Mouse (Mus musculus): ENCODE data around the gene Pak2. TPM values are rescaled to one million over a fixed set of nuclear protein-coding genes. Genes with fewer than 3 reads are reported as not detected.

The Pak2 gene
- polyA plus RNA-seq, 1 experiment: 81.0 TPM

GRCm38 (mm10) chr16:32063900-32064299 is 15.2 kb downstream of the Pak2 start:
- Histone ChIP-seq H3K27me3 (ENCODE audit: control insufficient read depth, insufficient read depth, low read length, poor library complexity, severe bottlenecking) (no peaks in the 10 kb centered on the region), H3K4me3 (ENCODE audit: low read depth, low read length) (no peak overlapping the region), H3K27ac (ENCODE audit: insufficient read depth, low read length) (no peak overlapping the region), H3K36me3 (ENCODE audit: control insufficient read depth, insufficient read depth, low read length, poor library complexity, severe bottlenecking) (no peaks in the 10 kb centered on the region), H3K9me3 (replicated peaks; ENCODE audit: control insufficient read depth, insufficient read depth, low read length, poor library complexity, severe bottlenecking) (no peaks in the 10 kb centered on the region), H3K4me1 (ENCODE audit: control insufficient read depth, insufficient read depth, low read length) (peaks cover 4% of the 10 kb centered on the region), H3K9ac (ENCODE audit: low read depth, poor library complexity, severe bottlenecking) (no peak overlapping the region)
- TF ChIP-seq EP300 (IDR thresholded peaks at IDR 0.05; ENCODE audit: insufficient read depth, low read depth, low read length): no peak
- TF ChIP-seq CTCF (IDR thresholded peaks at IDR 0.05; ENCODE audit: low read depth, low read length): no peak
- TF ChIP-seq POLR2A (IDR thresholded peaks at IDR 0.05; ENCODE audit: insufficient read depth, low read length): no peak

GRCm38 (mm10) chr16:32062226-32062625 is 16.9 kb downstream of the Pak2 start:
- Histone ChIP-seq H3K9ac (ENCODE audit: low read depth, poor library complexity, severe bottlenecking) (no peak overlapping the region), H3K4me1 (ENCODE audit: control insufficient read depth, insufficient read depth, low read length) (peaks cover 4% of the 10 kb centered on the region), H3K36me3 (ENCODE audit: control insufficient read depth, insufficient read depth, low read length, poor library complexity, severe bottlenecking) (no peaks in the 10 kb centered on the region), H3K9me3 (replicated peaks; ENCODE audit: control insufficient read depth, insufficient read depth, low read length, poor library complexity, severe bottlenecking) (no peaks in the 10 kb centered on the region), H3K27ac (ENCODE audit: insufficient read depth, low read length) (no peak overlapping the region), H3K27me3 (ENCODE audit: control insufficient read depth, insufficient read depth, low read length, poor library complexity, severe bottlenecking) (no peaks in the 10 kb centered on the region), H3K4me3 (ENCODE audit: low read depth, low read length) (no peak overlapping the region)
- TF ChIP-seq EP300 (IDR thresholded peaks at IDR 0.05; ENCODE audit: insufficient read depth, low read depth, low read length): no peak
- no peak for TF ChIP-seq CTCF (IDR thresholded peaks at IDR 0.05; ENCODE audit: low read depth, low read length)
- TF ChIP-seq POLR2A (IDR thresholded peaks at IDR 0.05; ENCODE audit: insufficient read depth, low read length): no peak

GRCm38 (mm10) chr16:32059840-32060523 is 19.2 kb downstream of the Pak2 start:
- H3K27ac ChIP-seq (ENCODE audit: insufficient read depth, low read length): no peak overlapping the region
- H3K9ac ChIP-seq (ENCODE audit: low read depth, poor library complexity, severe bottlenecking): no peak overlapping the region
- TF ChIP-seq CTCF (IDR thresholded peaks at IDR 0.05; ENCODE audit: low read depth, low read length) (no peak), POLR2A (IDR thresholded peaks at IDR 0.05; ENCODE audit: insufficient read depth, low read length) (no peak), EP300 (IDR thresholded peaks at IDR 0.05; ENCODE audit: insufficient read depth, low read depth, low read length) (no peak)
- no peaks in the 10 kb centered on the region for H3K36me3 ChIP-seq (ENCODE audit: control insufficient read depth, insufficient read depth, low read length, poor library complexity, severe bottlenecking)
- H3K9me3 ChIP-seq (replicated peaks; ENCODE audit: control insufficient read depth, insufficient read depth, low read length, poor library complexity, severe bottlenecking): no peaks in the 10 kb centered on the region
- no peak overlapping the region for H3K4me3 ChIP-seq (ENCODE audit: low read depth, low read length)
- H3K27me3 ChIP-seq (ENCODE audit: control insufficient read depth, insufficient read depth, low read length, poor library complexity, severe bottlenecking): no peaks in the 10 kb centered on the region
- no peaks in the 10 kb centered on the region for H3K4me1 ChIP-seq (ENCODE audit: control insufficient read depth, insufficient read depth, low read length)

GRCm38 (mm10) chr16:32058817-32059216 is 20.3 kb downstream of the Pak2 start:
- H3K27me3 ChIP-seq (ENCODE audit: control insufficient read depth, insufficient read depth, low read length, poor library complexity, severe bottlenecking): no peaks in the 10 kb centered on the region
- no peak overlapping the region for H3K4me3 ChIP-seq (ENCODE audit: low read depth, low read length)
- no peaks in the 10 kb centered on the region for H3K36me3 ChIP-seq (ENCODE audit: control insufficient read depth, insufficient read depth, low read length, poor library complexity, severe bottlenecking)
- TF ChIP-seq POLR2A (IDR thresholded peaks at IDR 0.05; ENCODE audit: insufficient read depth, low read length) (no peak), CTCF (IDR thresholded peaks at IDR 0.05; ENCODE audit: low read depth, low read length) (no peak)
- no peaks in the 10 kb centered on the region for H3K4me1 ChIP-seq (ENCODE audit: control insufficient read depth, insufficient read depth, low read length)
- H3K9ac ChIP-seq (ENCODE audit: low read depth, poor library complexity, severe bottlenecking): no peak overlapping the region
- H3K9me3 ChIP-seq (replicated peaks; ENCODE audit: control insufficient read depth, insufficient read depth, low read length, poor library complexity, severe bottlenecking): no peaks in the 10 kb centered on the region
- no peak overlapping the region for H3K27ac ChIP-seq (ENCODE audit: insufficient read depth, low read length)

GRCm38 (mm10) chr16:32042367-32042766 is 36.8 kb downstream of the Pak2 start:
- no peaks in the 10 kb centered on the region for H3K4me1 ChIP-seq (ENCODE audit: control insufficient read depth, insufficient read depth, low read length)
- TF ChIP-seq POLR2A (IDR thresholded peaks at IDR 0.05; ENCODE audit: insufficient read depth, low read length) (no peak), EP300 (IDR thresholded peaks at IDR 0.05; ENCODE audit: insufficient read depth, low read depth, low read length) (no peak), CTCF (IDR thresholded peaks at IDR 0.05; ENCODE audit: low read depth, low read length) (no peak)
- no peak overlapping the region for H3K9ac ChIP-seq (ENCODE audit: low read depth, poor library complexity, severe bottlenecking)
- H3K27ac ChIP-seq (ENCODE audit: insufficient read depth, low read length): no peak overlapping the region
- H3K36me3 ChIP-seq (ENCODE audit: control insufficient read depth, insufficient read depth, low read length, poor library complexity, severe bottlenecking): peaks cover 31% of the 10 kb centered on the region
- H3K9me3 ChIP-seq (replicated peaks; ENCODE audit: control insufficient read depth, insufficient read depth, low read length, poor library complexity, severe bottlenecking): no peaks in the 10 kb centered on the region
- H3K4me3 ChIP-seq (ENCODE audit: low read depth, low read length): no peak overlapping the region
- H3K27me3 ChIP-seq (ENCODE audit: control insufficient read depth, insufficient read depth, low read length, poor library complexity, severe bottlenecking): no peaks in the 10 kb centered on the region

GRCm38 (mm10) chr16:32019678-32020077 is 59.5 kb downstream of the Pak2 start:
- H3K27ac ChIP-seq (ENCODE audit: insufficient read depth, low read length): no peak overlapping the region
- no peaks in the 10 kb centered on the region for H3K9me3 ChIP-seq (replicated peaks; ENCODE audit: control insufficient read depth, insufficient read depth, low read length, poor library complexity, severe bottlenecking)
- no peak overlapping the region for H3K9ac ChIP-seq (ENCODE audit: low read depth, poor library complexity, severe bottlenecking)
- H3K4me1 ChIP-seq (ENCODE audit: control insufficient read depth, insufficient read depth, low read length): no peaks in the 10 kb centered on the region
- H3K4me3 ChIP-seq (ENCODE audit: low read depth, low read length): no peak overlapping the region
- peaks cover 32% of the 10 kb centered on the region for H3K36me3 ChIP-seq (ENCODE audit: control insufficient read depth, insufficient read depth, low read length, poor library complexity, severe bottlenecking)
- TF ChIP-seq POLR2A (IDR thresholded peaks at IDR 0.05; ENCODE audit: insufficient read depth, low read length) (no peak), CTCF (IDR thresholded peaks at IDR 0.05; ENCODE audit: low read depth, low read length) (no peak), EP300 (IDR thresholded peaks at IDR 0.05; ENCODE audit: insufficient read depth, low read depth, low read length) (no peak)
- H3K27me3 ChIP-seq (ENCODE audit: control insufficient read depth, insufficient read depth, low read length, poor library complexity, severe bottlenecking): no peaks in the 10 kb centered on the region
